Mouse (Mus musculus) central nervous system, embryonic 14 days (tissue): Measurements from ENCODE around the gene Olfr970. TPM values are rescaled to one million over a fixed set of nuclear protein-coding genes. Genes with fewer than 3 reads are reported as not detected.

ENCODE experiments used
- polyA plus RNA-seq: library from polyadenylated mRNA; depleted of rRNA; stranded (reverse); fragments of >200 nt; gene quantifications from 2 replicates; pipeline ENCODE4 v1.2.3, GENCODE M21; 2012; rRNA removed

Olfr970 gene
- polyA plus RNA-seq = not detected in 2 replicates

GRCm38 (mm10) chr9:39808560-39808959 is at the start of gene Olfr970:
Olfr970 (plus strand) TSS chr9:39808860.

GRCm38 (mm10) chr9:39783153-39783552 is 25.5 kb upstream of the Olfr970 start, which contains the start of gene Olfr968:
Olfr968 (minus strand) TSS chr9:39783253.

DNA sequence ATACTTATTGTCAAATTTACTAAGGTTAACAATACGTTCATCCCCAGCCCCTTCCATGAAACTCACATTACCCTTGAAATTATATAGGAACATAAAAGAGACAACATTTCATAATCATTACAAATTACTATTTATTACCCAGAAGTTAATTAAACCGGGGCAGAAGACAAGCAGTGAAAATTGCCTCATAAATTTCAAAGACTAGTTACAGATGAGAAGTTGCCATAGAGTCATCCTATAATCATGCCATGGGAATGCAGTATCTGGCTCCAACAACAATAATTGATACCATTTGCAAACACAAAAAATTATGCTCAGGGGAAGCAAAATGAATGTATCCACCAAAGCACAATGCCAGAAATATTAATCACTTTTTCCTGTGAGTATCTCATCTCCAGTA is 18.1 kb upstream of the Olfr970 start, which contains the start of gene Olfr969:
TSS of gene Olfr969 (plus strand) at position 388 of the 400 bp plus-strand sequence.

GRCm38 (mm10) chr9:39836576-39836975 is 27.9 kb downstream of the Olfr970 start, which contains the start of gene Olfr971:
Olfr971 (plus strand) TSS chr9:39836876.

GRCm38 (mm10) chr9:39866122-39866521 is 57.5 kb downstream of the Olfr970 start, which contains the start of gene Olfr972:
Olfr972 (plus strand) TSS chr9:39866422.

Other genes with a start within 250 kb of the Olfr970 start
- 0.03 TPM in 1 of 2 replicates, not detected in the other for gene Olfr959, start 233.3 kb upstream of the Olfr970 start, polyA plus RNA-seq
- 53.4 and 77.5 TPM in 2 replicates for gene AW551984, start 204.5 kb upstream of the Olfr970 start, polyA plus RNA-seq
- gene Olfr148, start 198.2 kb upstream of the Olfr970 start, polyA plus RNA-seq = not detected in 2 replicates
- gene Olfr960, start 187.5 kb upstream of the Olfr970 start, polyA plus RNA-seq = not detected in 2 replicates
- not detected in 2 replicates for gene Olfr961, start 163.8 kb upstream of the Olfr970 start, polyA plus RNA-seq
- gene Olfr963, start 141.7 kb upstream of the Olfr970 start, polyA plus RNA-seq = not detected in 2 replicates
- not detected in 2 replicates for gene Olfr149, start 101.7 kb upstream of the Olfr970 start, polyA plus RNA-seq
- gene Olfr965, start 97.5 kb upstream of the Olfr970 start, polyA plus RNA-seq = not detected in 2 replicates
- gene Olfr150, start 77.9 kb upstream of the Olfr970 start, polyA plus RNA-seq = not detected in 2 replicates
- not detected in 2 replicates for gene Olfr967, start 62.6 kb upstream of the Olfr970 start, polyA plus RNA-seq
- not detected in 2 replicates for gene Olfr968, start 25.6 kb upstream of the Olfr970 start, polyA plus RNA-seq
- gene Olfr969, start 17.9 kb upstream of the Olfr970 start, polyA plus RNA-seq = not detected in 2 replicates
- not detected in 2 replicates for gene Olfr971, start 28.0 kb downstream of the Olfr970 start, polyA plus RNA-seq
- not detected in 2 replicates for gene Olfr972, start 57.6 kb downstream of the Olfr970 start, polyA plus RNA-seq
- not detected in 2 replicates for gene Olfr229, start 98.5 kb downstream of the Olfr970 start, polyA plus RNA-seq
- not detected in 2 replicates for gene Olfr974, start 128.6 kb downstream of the Olfr970 start, polyA plus RNA-seq
- gene Olfr975, start 143.2 kb downstream of the Olfr970 start, polyA plus RNA-seq = 0.03 and 0.05 TPM in 2 replicates
- not detected in 2 replicates for gene Olfr976, start 152.3 kb downstream of the Olfr970 start, polyA plus RNA-seq
- gene Olfr978, start 183.3 kb downstream of the Olfr970 start, polyA plus RNA-seq = not detected in 2 replicates
- gene Olfr979, start 194.6 kb downstream of the Olfr970 start, polyA plus RNA-seq = not detected in 2 replicates
- gene Olfr980, start 200.7 kb downstream of the Olfr970 start, polyA plus RNA-seq = not detected in 2 replicates
- not detected in 2 replicates for gene Olfr981, start 212.6 kb downstream of the Olfr970 start, polyA plus RNA-seq